Mouse (Mus musculus) G1E-ER4 (cell line): ENCODE measurements around the gene Fam193a. TPM values are rescaled to one million over a fixed set of nuclear protein-coding genes. Genes with fewer than 3 reads are reported as not detected.

ENCODE experiments used
- GATA1 ChIP-seq: IDR thresholded peaks from one replicate; pipeline ENCODE4 v1.8.0; 2012; ENCODE audit warnings: low read length, inconsistent platforms
- polyA plus RNA-seq: library from polyadenylated mRNA; stranded (reverse); fragments of >175 nt; gene quantifications from 2 replicates; pipeline ENCODE4 v1.2.3, GENCODE M21; 2012

The Fam193a gene
- polyA plus RNA-seq, 1 experiment, result 18.8 TPM

DNA sequence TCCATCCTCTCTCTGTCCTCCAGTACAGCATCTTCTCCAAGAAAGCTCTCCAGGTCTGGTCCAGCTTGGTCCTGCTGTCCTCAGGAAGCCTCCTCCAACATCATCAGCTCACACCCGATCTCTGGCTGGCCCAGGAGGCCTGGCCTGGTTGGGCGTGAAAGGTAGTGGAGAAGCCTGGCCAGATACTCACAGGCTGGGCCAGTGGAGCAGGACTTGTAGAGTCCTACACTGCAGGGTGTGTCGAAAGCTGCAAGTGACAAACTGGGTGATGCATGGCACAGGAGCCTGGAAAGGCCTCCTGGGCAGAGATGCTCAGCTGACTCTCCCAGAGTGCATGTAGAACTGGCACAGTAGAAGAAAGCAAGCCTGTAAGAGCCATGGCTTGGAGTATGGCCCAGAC is 151.6 kb downstream of the Fam193a start:
- TF ChIP-seq GATA1, result no peak

DNA sequence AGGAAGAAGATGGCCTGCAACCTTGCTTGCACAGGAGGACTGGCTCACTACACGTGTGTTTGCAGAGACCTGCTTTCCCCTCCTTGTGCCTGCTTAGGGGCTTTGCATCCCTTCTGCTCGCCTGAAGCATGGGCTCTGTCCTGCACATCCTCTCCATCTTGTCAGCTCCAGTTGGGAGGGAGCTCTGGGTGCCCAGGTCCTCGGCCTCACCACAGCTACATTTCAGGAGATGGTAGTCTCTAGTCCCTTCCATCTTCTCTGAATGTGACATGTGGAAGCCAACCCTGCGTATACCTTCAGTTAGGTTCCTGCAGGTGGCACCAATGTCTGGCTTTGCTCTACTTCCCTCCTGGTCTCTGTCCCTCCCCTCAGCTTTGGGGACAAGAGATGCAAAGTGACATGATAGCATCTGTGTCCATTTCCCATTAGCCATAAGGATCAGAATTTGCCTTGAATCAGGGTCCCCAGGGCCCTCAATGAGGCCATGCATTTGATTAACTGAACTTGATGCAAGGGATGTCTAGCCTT is 154.3 kb downstream of the Fam193a start:
- no peak for TF ChIP-seq GATA1

DNA sequence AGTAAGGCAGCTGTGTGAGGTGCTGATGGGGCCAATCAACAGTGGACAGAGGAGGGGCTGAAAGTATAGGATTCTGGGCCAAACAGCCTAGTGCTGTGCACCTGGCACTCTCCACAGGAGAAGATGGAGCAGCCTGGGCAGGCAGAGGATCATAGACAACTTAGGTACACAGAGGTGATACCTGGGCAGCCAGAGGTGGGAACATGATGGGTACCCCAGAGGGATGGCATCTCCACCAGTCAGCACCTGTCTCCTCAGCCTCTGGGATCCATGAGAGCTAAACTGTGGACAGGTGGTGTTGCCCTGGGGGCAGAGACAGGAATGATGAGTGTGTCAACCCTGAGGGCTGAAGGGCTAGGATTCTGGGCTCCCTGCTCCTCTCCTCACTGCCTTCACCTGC is 154.8 kb downstream of the Fam193a start:
- TF ChIP-seq GATA1, result no peak

DNA sequence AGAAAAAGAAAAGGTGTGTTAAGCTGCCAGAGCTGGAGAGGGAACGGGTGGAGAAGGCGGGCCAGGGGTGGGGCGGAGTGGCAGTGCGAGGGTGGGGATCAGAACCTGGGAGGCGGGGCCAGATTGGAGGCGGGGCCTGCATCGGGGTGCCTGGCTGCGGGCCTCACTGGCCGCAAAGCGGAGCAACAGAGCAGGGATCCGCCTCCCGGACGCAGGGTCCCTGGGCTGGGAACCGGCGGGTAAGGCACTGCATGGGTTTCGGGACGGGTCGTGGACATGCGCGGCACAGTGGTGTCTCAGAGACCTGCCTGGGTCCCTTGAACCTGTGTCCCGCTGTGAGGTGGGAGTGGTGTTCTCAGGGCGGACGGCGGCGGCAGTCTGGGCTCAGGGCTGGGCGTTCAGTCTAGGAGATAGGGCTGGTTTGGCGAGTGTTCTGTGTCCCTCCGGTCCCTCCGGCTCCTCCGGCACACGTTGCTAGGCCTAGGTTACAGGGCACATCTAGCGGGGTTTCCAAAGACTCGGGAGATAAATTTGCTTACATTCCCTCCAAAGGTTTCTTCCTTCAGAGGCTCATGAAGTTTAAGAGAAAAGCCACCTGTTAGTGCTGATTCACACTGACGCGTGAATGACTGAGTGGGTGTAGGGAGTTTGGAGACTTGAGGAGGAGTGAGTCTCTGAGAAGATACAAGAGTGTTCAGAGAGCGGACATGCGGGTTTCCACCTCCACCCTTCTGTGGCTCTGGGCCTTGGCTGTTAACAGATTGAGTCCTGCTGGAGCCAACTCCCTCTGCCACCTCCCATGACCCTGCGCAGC is 156.1 kb downstream of the Fam193a start, which contains the start of gene Sh3bp2:
TSS of gene Sh3bp2 (plus strand) at position 176 of the 814 bp plus-strand sequence.
- TF ChIP-seq GATA1, result no peak

DNA sequence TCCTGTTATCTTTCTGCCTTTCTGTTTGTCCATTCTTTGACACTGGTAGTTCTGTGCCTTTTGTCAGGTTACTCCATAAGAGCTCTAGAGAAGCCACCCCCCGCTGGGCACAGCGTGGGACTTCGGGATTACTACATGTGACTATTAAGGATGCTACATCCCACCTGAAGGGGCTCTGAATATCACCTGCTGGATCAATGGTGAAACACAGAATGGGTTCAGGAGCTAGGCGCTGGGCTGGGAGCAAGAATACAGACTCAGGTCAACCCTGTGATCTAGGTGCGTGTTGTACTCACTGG is 156.7 kb downstream of the Fam193a start:
- no peak for TF ChIP-seq GATA1

DNA sequence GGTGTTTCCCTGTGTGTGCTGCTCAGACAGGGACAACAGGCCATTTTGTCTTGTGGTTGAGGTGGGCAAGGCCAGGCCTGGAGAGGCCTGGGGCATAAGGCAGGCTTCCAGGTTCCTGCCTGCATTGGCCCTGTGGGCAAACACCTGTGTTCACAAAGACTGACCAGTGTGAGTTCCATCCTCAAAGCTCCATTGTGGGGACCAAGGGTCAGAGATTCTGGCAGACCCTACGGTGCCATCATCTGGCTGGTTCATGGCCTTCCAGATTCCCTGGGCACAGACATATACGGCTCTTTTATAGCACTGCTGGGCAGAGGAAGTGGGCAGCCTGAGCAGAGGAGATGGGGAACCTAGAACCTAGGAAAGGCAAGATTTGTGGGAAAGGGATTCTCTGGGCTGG is 157.6 kb downstream of the Fam193a start:
- TF ChIP-seq GATA1, result no peak

DNA sequence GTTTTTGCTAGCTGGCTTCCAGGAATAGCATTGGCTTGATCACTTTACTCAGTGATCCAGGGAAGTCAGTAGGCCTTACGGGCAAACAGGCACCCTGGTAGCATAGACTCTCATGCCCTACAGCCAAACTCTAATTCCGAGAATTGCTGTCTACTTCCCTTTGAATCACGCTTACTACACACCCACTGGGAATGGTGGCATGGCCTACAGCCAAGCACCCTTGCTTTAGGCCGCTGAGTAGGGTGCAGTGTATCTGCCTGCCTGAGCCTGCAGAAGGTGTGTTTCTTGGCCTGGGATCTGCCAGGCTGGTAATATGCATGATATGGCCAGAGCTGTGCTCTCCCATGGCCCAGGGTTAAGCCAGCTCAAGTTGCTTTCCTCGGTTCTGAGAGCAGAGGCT is 159.0 kb downstream of the Fam193a start:
- no peak for TF ChIP-seq GATA1

DNA sequence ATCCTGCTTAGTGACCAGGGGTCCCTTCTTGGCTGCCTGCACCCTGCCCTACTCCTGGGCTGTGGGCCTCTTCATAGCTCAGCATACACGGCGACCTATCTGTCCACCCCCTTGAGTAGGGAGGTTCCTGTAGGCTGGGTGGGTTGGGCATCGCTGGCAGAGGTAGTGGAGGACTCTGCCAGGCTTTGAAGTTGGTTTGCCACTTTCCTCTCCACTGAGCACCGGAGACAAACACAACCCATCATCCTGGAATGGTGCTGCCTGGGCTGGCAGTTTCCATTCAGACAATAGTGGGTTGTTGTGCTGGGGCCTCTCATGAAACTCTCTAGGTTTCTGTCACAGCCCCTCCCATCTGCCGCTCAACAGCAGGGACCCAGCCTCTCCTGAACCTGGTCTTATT is 160.4 kb downstream of the Fam193a start:
- TF ChIP-seq GATA1, result no peak

DNA sequence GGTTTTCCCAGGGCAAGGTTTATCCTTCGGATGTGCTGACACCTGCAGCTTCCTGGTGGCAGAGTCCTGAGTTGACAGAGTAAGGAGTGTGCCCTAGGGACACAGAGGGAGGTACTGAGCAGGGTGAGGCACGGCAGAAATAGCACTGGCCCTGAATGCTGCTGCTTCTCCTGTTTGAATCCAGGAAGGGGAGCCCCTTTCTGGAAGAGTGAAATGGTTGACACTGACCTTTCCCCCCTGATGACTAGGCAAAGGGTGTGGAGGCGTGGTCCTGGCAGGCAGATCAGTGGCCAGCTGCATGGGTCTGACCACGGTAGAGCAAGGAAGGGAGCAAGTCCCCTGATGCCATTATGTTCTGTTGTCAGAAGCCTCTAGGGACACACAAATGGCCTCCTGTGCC is 161.0 kb downstream of the Fam193a start:
- no peak for TF ChIP-seq GATA1

DNA sequence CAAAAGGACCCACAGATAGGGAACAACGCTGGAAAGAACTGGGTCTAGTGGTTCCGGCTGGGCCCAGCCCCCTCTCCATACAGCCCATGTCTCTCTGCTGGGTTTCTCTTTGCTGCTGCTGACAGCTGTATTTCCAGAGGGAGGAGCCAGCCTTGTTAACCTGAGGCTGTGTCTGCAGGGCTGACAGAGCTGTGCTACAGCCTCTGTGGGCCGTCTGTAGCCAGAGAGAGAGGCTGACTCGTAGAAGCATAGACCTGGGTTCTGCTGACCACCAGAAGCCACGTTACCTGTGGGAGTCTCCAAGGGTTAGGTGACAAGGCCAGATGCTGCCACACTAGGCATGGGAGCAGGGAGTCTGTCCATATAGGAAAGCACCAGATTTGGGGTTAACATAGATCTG is 163.3 kb downstream of the Fam193a start:
- TF ChIP-seq GATA1, result no peak

DNA sequence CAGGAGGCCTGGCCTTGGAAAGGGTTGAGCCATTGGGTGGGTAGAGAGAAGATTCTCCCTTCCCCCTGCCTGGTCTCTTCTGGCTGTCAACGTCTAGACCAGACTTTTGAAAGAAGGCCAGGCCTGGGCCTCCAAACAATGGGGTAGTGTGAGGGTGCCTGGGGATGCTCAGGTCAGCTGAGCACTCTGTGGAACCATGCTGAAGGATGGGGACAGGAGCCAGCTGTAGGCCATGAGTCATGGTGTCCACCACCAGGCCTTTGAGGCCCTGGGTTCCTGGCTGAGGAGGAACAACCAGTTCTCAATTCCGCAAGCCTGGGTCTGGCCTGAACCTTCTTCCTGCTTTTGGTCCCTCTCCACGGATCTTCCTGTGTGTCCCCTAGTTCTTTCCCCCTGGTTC is 164.1 kb downstream of the Fam193a start:
- TF ChIP-seq GATA1, result no peak

DNA sequence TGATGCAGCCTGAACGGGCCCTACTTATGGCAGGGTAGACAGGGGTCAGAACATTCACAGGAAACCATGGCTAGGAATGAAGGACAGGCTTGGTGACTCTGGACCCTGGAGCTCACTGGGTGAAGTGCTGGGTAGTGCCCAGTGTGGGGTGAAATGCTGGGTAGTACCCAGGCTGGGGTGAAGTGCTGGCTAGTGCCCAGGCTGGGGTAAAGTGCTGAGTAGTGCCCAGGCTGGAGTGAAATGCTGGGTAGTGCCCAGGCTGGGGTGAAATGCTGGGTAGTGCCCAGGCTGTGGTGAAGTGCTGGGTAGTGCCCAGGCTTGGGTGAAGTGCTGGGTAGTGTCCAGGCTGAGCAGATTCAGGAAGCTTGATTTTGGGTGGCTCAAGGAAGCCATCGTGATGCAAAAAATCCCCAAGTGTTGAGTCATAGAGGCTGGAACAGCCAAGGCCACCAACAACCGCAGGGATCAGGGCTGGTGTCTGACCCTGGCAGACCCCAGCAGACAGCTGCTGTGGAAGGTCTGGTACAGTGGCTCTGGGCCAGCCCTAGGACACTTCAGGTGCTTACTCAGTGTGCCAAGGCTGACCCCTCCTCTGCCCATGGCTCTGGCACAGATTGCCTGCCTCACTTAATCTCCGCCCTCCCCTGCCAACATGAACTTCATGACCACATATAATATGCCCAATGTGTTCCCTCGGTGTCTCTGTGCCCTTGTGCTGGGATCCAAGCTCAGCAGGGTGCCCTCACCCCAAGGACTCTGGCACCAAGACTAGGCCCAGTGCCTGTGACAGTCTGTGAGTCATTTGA is 165.2 kb downstream of the Fam193a start:
- TF ChIP-seq GATA1, result no peak

DNA sequence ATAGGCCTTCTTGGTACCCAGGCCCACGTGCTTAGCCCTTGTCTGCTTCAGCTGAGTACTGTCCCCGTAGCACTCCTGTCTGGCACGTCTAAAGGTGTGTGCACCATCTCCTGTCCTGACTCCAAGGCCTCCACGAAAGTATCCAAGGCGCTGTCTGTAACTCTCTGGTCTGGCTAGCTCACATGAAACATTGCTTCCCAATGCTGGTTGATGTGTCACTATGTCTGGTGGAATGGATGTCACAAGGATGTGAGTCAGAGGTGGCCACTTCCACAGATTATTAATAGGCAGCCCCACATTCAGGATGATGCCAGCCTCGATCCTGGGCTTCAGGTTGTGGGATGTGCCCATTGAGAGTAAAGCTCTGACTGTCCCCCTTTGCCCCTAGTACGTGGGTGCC is 166.1 kb downstream of the Fam193a start:
- no peak for TF ChIP-seq GATA1

Other genes starting within 250 kb of the Fam193a start
- gene Poln, start 200.5 kb upstream of the Fam193a start, polyA plus RNA-seq, result 0.02 and 0.04 TPM in 2 replicates
- 0.85 and 1.7 TPM in 2 replicates for gene Haus3, start 200.4 kb upstream of the Fam193a start, polyA plus RNA-seq
- 16.9 and 18.2 TPM in 2 replicates for gene Mxd4, start 182.2 kb upstream of the Fam193a start, polyA plus RNA-seq
- not detected in 2 replicates for gene Zfyve28, start 81.5 kb upstream of the Fam193a start, polyA plus RNA-seq
- not detected in 2 replicates for gene Cfap99, start 81.3 kb upstream of the Fam193a start, polyA plus RNA-seq
- gene Rnf4, start 33.6 kb upstream of the Fam193a start, polyA plus RNA-seq, result 24.1 and 31.0 TPM in 2 replicates
- gene Tnip2, start 144.1 kb downstream of the Fam193a start, polyA plus RNA-seq, result 4.1 and 4.2 TPM in 2 replicates
- gene Sh3bp2, start 155.9 kb downstream of the Fam193a start, polyA plus RNA-seq, result 3.1 and 3.2 TPM in 2 replicates
- gene Add1, start 203.7 kb downstream of the Fam193a start, polyA plus RNA-seq, result 290 and 368 TPM in 2 replicates